Mouse (Mus musculus): Measurements from ENCODE around the gene Nhlrc4. TPM values are rescaled to one million over a fixed set of nuclear protein-coding genes. Genes with fewer than 3 reads are reported as not detected.

Nhlrc4 gene
- polyA plus RNA-seq, 1 experiment from 2014 or later = 1.8 TPM

DNA sequence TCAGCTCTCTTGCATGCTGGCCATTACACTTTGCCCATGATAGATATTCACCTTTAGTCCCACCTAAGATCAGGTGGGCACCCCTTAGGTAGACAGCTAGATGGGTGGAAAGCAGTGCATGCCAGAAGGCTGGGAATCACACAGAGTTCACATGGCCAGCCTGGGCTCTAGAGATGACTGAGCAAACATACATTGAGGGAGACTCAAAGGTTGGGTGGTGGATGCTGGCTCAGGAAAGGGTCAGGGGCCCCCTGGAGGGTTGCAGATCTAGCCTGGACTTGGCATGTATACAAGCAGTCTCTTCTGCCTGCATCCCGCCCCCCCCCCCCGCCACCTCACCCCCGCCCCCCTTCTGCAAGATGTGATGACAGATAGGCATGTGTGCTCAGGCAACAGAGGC is 5.9 kb upstream of the Nhlrc4 start:
- peaks cover 36% of the 10 kb centered on the region for H3K27me3 ChIP-seq (ENCODE audit: insufficient read depth, low read length)
- H3K9ac ChIP-seq (replicated peaks; ENCODE audit: low read length) = no peak overlapping the region
- H3K4me2 ChIP-seq (replicated peaks; ENCODE audit: low read depth, low read length) = peak overlapping the region; percentile 70
- H3K4me3 ChIP-seq (ENCODE audit: low read length) = peak overlapping the region; percentile 55
- H3K27ac ChIP-seq (ENCODE audit: low read length) = peak overlapping the region; percentile 75
- no peak for ATAC-seq (ENCODE audit: low FRiP score, low TSS enrichment)
- no peaks in the 10 kb centered on the region for H3K36me3 ChIP-seq (ENCODE audit: insufficient read depth, low read length)
- peaks cover 12% of the 10 kb centered on the region for H3K4me1 ChIP-seq (ENCODE audit: insufficient read depth, low read length)
- no peaks in the 10 kb centered on the region for H3K9me3 ChIP-seq (ENCODE audit: low read length)
- 0% methylated on average over 3 of the region's 3 CpGs for WGBS

DNA sequence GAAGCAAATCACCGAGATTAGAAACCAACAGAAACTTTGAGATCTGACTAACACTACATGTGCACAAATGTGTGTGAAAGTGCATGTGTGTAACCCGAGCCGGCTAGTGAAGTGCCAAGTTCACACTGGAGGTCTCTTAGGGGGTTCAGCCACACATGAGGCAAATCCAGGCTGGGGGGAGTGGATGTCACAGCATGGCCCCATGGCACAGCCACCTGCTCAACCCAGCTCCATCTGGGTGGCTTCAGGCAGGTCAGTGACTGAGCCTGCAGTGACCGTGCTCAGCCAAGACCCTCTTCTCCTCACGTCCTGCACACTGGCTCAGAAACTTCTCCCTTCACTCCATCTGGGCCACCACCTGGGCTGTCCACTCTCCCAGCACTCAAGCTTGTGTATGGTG is 5.2 kb upstream of the Nhlrc4 start:
- peaks cover 36% of the 10 kb centered on the region for H3K27me3 ChIP-seq (ENCODE audit: insufficient read depth, low read length)
- H3K4me3 ChIP-seq (ENCODE audit: low read length) = peak overlapping the region; percentile 30
- no peaks in the 10 kb centered on the region for H3K36me3 ChIP-seq (ENCODE audit: insufficient read depth, low read length)
- 63% methylated on average over 5 of the region's 5 CpGs for WGBS
- H3K9ac ChIP-seq (replicated peaks; ENCODE audit: low read length) = no peak overlapping the region
- ATAC-seq (ENCODE audit: low FRiP score, low TSS enrichment) = no peak
- H3K27ac ChIP-seq (ENCODE audit: low read length) = peak overlapping the region; percentile 71
- peak overlapping the region; percentile 70 for H3K4me2 ChIP-seq (replicated peaks; ENCODE audit: low read depth, low read length)
- no peaks in the 10 kb centered on the region for H3K9me3 ChIP-seq (ENCODE audit: low read length)
- H3K4me1 ChIP-seq (ENCODE audit: insufficient read depth, low read length) = peaks cover 14% of the 10 kb centered on the region

DNA sequence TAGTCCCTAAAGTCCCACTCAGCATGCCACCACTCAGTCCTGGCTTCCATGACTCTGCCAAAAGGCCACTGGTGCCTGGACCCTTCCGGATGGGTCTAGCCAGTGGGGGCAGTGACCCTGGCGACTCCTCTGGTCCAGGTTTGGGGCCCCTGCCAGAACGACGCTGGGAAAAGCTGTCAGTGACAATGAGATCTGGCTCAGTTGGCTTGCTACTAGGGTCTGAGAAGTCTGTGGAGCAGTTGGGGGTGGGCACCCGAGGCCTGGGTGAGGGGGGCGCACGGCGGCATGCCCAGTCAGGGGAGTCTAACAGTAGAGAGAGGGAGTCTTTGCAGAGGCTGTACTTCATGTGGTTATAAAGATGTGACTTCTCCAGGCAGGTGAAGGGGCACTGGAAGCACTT is 3.3 kb upstream of the Nhlrc4 start:
- WGBS = 65% methylated on average over 8 of the region's 8 CpGs
- no peak overlapping the region for H3K9ac ChIP-seq (replicated peaks; ENCODE audit: low read length)

DNA sequence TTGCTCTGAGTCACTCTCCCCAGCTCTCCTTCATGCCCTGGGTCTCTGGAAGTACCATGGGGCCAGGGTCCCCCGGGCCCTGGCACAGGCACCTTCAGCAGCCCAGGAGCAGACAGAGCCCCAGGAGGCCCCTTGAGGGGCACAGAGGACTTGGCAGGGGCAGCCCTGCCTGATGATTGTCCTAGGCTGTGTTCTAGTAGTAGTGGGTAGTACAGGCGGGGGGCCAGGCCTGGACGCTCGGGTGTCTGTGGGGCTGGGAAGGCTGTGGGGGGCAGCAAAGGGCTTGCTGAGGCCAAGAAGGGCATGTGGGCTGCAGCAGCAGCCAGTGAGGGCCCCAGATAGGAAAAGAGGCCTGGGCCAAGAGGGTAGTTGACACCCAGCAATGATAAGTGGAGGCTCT is 2.8 kb upstream of the Nhlrc4 start:
- H3K9ac ChIP-seq (replicated peaks; ENCODE audit: low read length) = no peak overlapping the region
- H3K27ac ChIP-seq (ENCODE audit: low read length) = peak overlapping the region; percentile 15; the same call in 1 of the 2 replicates
- 85% methylated on average over 4 of the region's 4 CpGs for WGBS
- H3K4me2 ChIP-seq (replicated peaks; ENCODE audit: low read depth, low read length) = no peak overlapping the region
- H3K4me3 ChIP-seq (ENCODE audit: low read length) = no peak overlapping the region
- no peak for ATAC-seq (ENCODE audit: low FRiP score, low TSS enrichment)
- H3K36me3 ChIP-seq (ENCODE audit: insufficient read depth, low read length) = no peaks in the 10 kb centered on the region
- peaks cover 14% of the 10 kb centered on the region for H3K4me1 ChIP-seq (ENCODE audit: insufficient read depth, low read length)
- peaks cover 27% of the 10 kb centered on the region for H3K27me3 ChIP-seq (ENCODE audit: insufficient read depth, low read length)
- H3K9me3 ChIP-seq (ENCODE audit: low read length) = no peaks in the 10 kb centered on the region

More for the DNA sequence above, 3.3 kb upstream of the Nhlrc4 start:
- no peaks in the 10 kb centered on the region for H3K36me3 ChIP-seq (ENCODE audit: insufficient read depth, low read length)
- peaks cover 14% of the 10 kb centered on the region for H3K4me1 ChIP-seq (ENCODE audit: insufficient read depth, low read length)
- no peak overlapping the region for H3K4me2 ChIP-seq (replicated peaks; ENCODE audit: low read depth, low read length)
- peaks cover 31% of the 10 kb centered on the region for H3K27me3 ChIP-seq (ENCODE audit: insufficient read depth, low read length)
- no peaks in the 10 kb centered on the region for H3K9me3 ChIP-seq (ENCODE audit: low read length)
- H3K27ac ChIP-seq (ENCODE audit: low read length) = no peak overlapping the region; the same call in 1 of the 2 replicates
- no peak for ATAC-seq (ENCODE audit: low FRiP score, low TSS enrichment)
- no peak overlapping the region for H3K4me3 ChIP-seq (ENCODE audit: low read length)

DNA sequence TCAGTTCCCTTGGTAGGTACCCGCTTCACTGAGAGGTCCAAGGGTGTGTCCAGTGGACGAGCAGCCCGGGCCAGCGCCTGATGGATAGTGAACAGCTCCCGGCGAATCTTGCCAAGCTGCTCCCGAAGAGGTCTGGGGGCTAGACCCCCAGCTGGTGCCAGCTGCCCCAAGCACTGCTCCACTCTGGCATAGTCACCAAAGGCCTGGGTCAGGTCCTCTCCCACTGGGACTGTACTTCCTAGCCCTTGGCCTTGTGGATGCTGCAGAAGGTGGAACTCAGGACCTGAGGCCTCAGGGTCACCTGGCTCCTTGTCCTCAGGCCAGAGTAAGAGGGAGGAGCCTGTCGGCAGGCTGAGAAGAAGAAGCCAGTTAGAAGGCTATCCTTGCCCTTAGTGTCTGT is 2.1 kb upstream of the Nhlrc4 start:
- peak overlapping the region; percentile 87; the same call in 1 of the 2 replicates for H3K27ac ChIP-seq (ENCODE audit: low read length)
- peaks cover 9% of the 10 kb centered on the region for H3K4me1 ChIP-seq (ENCODE audit: insufficient read depth, low read length)

DNA sequence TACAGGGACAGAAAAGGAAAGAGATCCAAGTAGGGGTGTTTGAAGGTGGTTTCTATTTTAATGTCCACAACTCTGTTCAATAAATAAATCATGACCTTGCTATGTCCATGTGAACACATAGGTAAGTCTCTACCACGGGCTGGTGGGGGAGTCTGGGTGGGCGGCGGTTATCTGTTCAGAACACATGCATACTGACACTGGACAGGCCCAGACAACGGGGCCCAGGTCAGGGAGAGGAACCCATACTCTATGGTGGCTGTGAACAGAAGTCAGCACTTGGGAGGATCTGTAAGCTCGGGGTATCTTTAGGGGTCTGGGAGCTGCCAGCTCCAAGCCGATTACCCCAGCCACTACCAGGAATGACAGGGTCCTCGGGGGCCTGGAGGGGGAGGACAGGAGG is 1.6 kb upstream of the Nhlrc4 start:
- Histone ChIP-seq H3K4me1 (ENCODE audit: insufficient read depth, low read length) (peaks cover 6% of the 10 kb centered on the region), H3K27ac (ENCODE audit: low read length) (peak overlapping the region; percentile 87), H3K9me3 (ENCODE audit: low read length) (no peaks in the 10 kb centered on the region), H3K4me3 (ENCODE audit: low read length) (no peak overlapping the region), H3K4me2 (replicated peaks; ENCODE audit: low read depth, low read length) (no peak overlapping the region), H3K36me3 (ENCODE audit: insufficient read depth, low read length) (no peaks in the 10 kb centered on the region), H3K9ac (replicated peaks; ENCODE audit: low read length) (no peak overlapping the region), H3K27me3 (ENCODE audit: insufficient read depth, low read length) (peaks cover 14% of the 10 kb centered on the region)
- ATAC-seq (ENCODE audit: low FRiP score, low TSS enrichment) = no peak
- 77% methylated on average over 7 of the region's 7 CpGs for WGBS

More for the DNA sequence above, 2.1 kb upstream of the Nhlrc4 start:
- H3K9ac ChIP-seq (replicated peaks; ENCODE audit: low read length) = no peak overlapping the region
- H3K4me3 ChIP-seq (ENCODE audit: low read length) = no peak overlapping the region
- no peaks in the 10 kb centered on the region for H3K9me3 ChIP-seq (ENCODE audit: low read length)
- peaks cover 20% of the 10 kb centered on the region for H3K27me3 ChIP-seq (ENCODE audit: insufficient read depth, low read length)
- no peaks in the 10 kb centered on the region for H3K36me3 ChIP-seq (ENCODE audit: insufficient read depth, low read length)
- H3K4me2 ChIP-seq (replicated peaks; ENCODE audit: low read depth, low read length) = no peak overlapping the region
- ATAC-seq (ENCODE audit: low FRiP score, low TSS enrichment) = no peak
- WGBS = 81% methylated on average over 8 of the region's 8 CpGs

DNA sequence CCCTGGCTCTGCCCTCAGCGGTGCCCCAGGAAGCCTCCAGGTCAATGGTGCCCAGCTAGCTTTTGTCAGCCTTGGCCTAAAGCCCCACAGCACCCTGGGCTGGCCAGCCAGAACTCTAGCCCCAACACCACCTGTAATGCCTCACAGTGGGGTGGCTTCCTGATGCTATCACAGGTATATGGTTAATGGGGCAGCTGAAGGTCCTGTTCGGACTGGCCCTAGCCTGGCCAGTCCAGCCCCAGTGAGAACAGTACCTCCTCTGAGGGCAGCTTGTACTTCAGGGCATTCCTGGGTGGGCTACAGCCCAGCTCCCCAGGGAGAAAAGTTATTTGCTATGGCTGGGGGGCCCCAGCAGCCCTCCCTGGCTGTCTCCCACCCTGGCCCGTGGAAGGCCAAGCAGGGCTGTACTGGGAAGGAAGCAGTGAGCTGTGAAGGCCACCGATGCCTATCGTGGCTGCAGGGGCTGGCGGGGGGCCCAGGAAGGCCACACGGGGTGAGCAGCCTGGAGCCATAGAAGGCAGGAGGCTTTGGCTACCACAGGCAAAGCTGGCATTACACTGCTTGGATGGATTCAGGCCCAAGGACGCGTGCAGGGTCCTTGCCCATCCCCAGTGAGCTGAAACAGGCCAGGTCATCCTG is 875 bp upstream of the Nhlrc4 start:
- peaks cover 7% of the 10 kb centered on the region for H3K27me3 ChIP-seq (ENCODE audit: insufficient read depth, low read length)
- 35% methylated on average over 9 of the region's 9 CpGs for WGBS
- no peaks in the 10 kb centered on the region for H3K36me3 ChIP-seq (ENCODE audit: insufficient read depth, low read length)
- 0 out of 2 replicates have a peak overlapping the region, but pooled peaks have one; percentile 25 for H3K9ac ChIP-seq (replicated peaks; ENCODE audit: low read length)
- no peak overlapping the region for H3K4me3 ChIP-seq (ENCODE audit: low read length)
- H3K9me3 ChIP-seq (ENCODE audit: low read length) = no peaks in the 10 kb centered on the region
- ATAC-seq (ENCODE audit: low FRiP score, low TSS enrichment) = peak; percentile 85
- H3K4me2 ChIP-seq (replicated peaks; ENCODE audit: low read depth, low read length) = no peak overlapping the region
- peaks cover 13% of the 10 kb centered on the region for H3K4me1 ChIP-seq (ENCODE audit: insufficient read depth, low read length)
- H3K27ac ChIP-seq (ENCODE audit: low read length) = peak overlapping the region; percentile 87

DNA sequence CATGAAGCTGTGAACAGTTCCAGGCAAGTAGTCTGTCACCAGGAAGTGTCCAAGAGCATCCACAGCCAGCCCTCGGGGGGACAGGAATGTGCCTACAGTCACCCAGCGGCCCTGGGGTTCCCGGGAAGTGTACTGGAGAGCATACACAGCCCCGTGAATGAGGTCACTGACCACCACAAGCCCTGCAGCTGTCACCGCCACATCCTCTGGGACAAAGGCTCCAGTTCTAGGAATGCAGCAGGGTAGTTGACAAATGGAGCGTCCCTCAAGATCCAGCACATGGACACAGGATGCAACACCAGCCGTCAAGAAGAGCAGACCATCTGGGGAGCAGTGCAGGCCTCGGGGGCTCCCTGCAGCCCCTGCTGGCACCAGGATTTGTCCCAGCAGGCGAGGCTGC is 992 bp downstream of the Nhlrc4 start:
- Histone ChIP-seq H3K4me2 (replicated peaks; ENCODE audit: low read depth, low read length) (no peak overlapping the region), H3K36me3 (ENCODE audit: insufficient read depth, low read length) (no peaks in the 10 kb centered on the region), H3K9me3 (ENCODE audit: low read length) (no peaks in the 10 kb centered on the region), H3K27ac (ENCODE audit: low read length) (no peak overlapping the region), H3K4me3 (ENCODE audit: low read length) (no peak overlapping the region), H3K27me3 (ENCODE audit: insufficient read depth, low read length) (no peaks in the 10 kb centered on the region), H3K9ac (replicated peaks; ENCODE audit: low read length) (no peak overlapping the region), H3K4me1 (ENCODE audit: insufficient read depth, low read length) (peaks cover 15% of the 10 kb centered on the region)
- no peak for ATAC-seq (ENCODE audit: low FRiP score, low TSS enrichment)
- 80% methylated on average over 9 of the region's 9 CpGs for WGBS

DNA sequence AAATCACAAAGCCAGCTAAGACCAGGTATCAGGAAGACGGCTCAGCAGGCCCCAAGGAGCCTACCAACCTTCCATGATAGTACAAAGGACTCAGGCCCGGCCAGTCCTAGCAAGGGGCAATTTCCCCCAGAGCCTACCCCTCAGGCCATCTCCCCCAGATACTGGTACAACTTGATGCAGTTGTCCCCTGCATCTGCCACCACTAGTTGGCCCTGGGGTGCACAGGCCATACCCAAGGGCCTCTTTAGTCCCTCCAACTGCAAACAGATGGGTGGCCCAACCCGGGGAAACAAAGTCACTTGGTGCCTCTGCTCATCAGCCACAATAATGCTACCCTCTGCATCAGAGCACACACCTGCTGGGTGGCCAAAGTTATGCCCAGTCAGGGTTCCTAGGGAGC is 1.5 kb downstream of the Nhlrc4 start:
- H3K27me3 ChIP-seq (ENCODE audit: insufficient read depth, low read length) = no peaks in the 10 kb centered on the region
- H3K27ac ChIP-seq (ENCODE audit: low read length) = no peak overlapping the region
- 85% methylated on average over 3 of the region's 3 CpGs for WGBS
- H3K4me3 ChIP-seq (ENCODE audit: low read length) = no peak overlapping the region
- H3K9me3 ChIP-seq (ENCODE audit: low read length) = no peaks in the 10 kb centered on the region
- no peaks in the 10 kb centered on the region for H3K36me3 ChIP-seq (ENCODE audit: insufficient read depth, low read length)
- no peak overlapping the region for H3K4me2 ChIP-seq (replicated peaks; ENCODE audit: low read depth, low read length)
- peaks cover 15% of the 10 kb centered on the region for H3K4me1 ChIP-seq (ENCODE audit: insufficient read depth, low read length)
- no peak overlapping the region for H3K9ac ChIP-seq (replicated peaks; ENCODE audit: low read length)
- no peak for ATAC-seq (ENCODE audit: low FRiP score, low TSS enrichment)

DNA sequence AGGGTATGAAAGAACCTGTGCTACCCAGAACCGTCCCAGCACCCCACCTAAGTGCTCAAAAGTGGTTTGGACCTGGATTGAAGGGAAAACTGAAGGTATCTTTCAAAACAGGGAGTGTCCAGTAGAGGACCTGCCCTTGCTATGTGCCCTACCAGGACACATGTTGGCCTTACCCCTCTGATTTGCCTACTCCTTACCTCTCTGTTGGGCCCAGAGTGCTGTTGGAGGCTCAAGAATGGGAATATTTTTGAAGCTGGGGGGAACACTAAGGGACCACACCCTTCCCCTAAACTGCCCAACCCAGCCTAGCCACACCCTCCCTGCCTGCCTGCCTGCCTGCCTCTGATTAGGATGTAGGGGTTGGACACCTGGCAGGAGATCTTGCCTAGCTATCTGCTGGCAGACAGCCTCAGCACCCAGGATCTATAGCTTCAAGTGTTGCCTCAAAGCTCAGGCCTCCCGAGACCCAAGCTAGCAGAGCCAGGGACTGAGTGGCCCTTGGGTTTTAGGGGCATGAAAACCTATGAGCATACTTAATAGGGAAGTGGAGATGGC is 2.1 kb downstream of the Nhlrc4 start:
- no peak overlapping the region for H3K27ac ChIP-seq (ENCODE audit: low read length)

More for the DNA sequence above, 2.1 kb downstream of the Nhlrc4 start:
- no peaks in the 10 kb centered on the region for H3K27me3 ChIP-seq (ENCODE audit: insufficient read depth, low read length)
- H3K36me3 ChIP-seq (ENCODE audit: insufficient read depth, low read length) = no peaks in the 10 kb centered on the region
- ATAC-seq (ENCODE audit: low FRiP score, low TSS enrichment) = no peak
- no peak overlapping the region for H3K4me2 ChIP-seq (replicated peaks; ENCODE audit: low read depth, low read length)
- H3K4me3 ChIP-seq (ENCODE audit: low read length) = no peak overlapping the region
- peaks cover 15% of the 10 kb centered on the region for H3K4me1 ChIP-seq (ENCODE audit: insufficient read depth, low read length)
- WGBS = 78% methylated on average over 2 of the region's 2 CpGs
- H3K9me3 ChIP-seq (ENCODE audit: low read length) = no peaks in the 10 kb centered on the region
- no peak overlapping the region for H3K9ac ChIP-seq (replicated peaks; ENCODE audit: low read length)

Measured in kidney, embryonic 16.5 days (tissue).